Mouse (Mus musculus) brain, embryonic 18.5 days (tissue): ENCODE measurements at regions not wholly inside any gene's neighbourhood (a gene's known extent, or its start where the extent isn't known, plus 50 kb on each side); places are given as distances from the start of the nearest gene placed in this dataset.
"Not testable (repeated sequence)": the region's sequence is repeated elsewhere in the genome, so short reads cannot be mapped to it uniquely, and the experiment has no call there.

Experiments used
- DNase-seq: peaks from one replicate; pipeline ENCODE4 v3.0.0-alpha.2; 2012; ENCODE audit warnings: low read depth, low spot score

DNA sequence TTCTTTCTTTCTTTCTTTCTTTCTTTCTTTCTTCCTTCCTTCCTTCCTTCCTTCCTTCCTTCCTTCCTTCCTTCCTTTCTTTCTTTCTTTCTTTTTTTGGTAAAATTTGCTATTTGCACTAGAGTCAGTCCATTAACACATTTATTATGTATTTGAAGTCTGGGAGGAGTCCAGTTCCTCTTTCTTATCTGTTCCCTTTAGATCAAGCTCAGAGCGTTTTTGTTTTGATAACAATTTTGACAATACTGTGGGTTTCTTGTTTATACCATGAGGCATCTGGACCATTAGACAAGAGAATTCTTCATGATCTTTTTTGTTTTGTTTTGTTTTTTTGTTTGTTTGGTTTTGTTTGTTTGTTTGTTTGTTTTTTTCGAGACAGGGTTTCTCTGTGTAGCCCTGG is 52.3 kb upstream of the Cttnbp2 start:
- not testable (repeated sequence) for DNase-seq

DNA sequence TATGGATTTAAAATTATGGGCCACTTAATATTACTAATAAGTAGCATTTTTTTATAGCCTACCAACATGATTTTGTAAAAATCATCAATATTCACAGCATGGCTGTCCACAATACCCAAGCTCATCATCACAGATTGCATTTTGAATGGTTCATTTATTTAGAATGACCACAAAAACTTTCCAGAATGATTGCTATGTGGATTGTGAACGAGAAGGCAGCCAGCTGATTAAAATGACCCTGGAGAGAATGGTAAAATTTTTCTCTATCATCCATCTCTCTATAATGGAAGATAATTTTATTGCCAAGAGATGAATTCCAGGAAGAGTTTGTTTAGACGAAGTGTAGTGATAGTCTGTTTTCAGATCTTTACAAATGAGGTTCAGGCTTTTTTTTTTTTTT is 54.6 kb upstream of the Cttnbp2 start:
- DNase-seq = no peak

DNA sequence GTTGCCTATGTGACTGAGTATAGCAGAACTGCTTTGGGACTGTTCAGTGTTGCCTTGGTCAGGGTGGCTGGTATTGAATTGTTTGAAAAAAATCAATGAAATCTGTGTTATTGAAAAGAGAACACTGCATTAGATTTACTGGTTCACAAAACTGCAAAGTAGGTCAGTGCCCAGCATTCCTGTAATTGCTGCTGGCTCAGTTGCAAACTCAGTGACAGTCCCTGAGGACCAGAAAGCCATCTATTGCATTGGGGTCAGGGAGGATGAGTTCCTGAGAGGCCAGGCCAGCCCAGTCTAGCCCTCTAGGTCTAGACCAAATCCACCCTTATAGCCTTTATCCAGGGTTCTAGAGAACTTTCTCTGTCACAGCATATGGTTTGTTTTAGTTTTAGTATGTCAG is 63.9 kb upstream of the Cttnbp2 start:
- no peak for DNase-seq

DNA sequence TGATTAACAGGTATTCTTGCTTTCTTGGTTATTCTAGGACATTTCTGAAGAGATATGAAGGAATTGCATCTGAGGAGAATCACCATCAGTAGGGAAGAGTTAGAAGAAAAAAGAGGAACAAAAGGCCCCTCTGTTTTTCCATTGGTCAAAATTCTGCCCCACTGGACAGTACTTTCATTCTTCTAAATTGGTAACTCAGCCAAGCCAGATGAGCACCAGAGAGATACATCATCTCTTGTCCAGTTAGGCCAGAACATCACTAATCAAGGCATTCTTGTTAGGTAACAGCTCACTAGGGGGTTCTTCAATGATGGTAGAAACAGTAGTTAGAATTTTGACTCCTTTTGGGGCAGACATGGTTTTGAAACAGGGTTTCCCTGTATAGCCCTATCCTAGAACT is 74.8 kb upstream of the Cttnbp2 start:
- DNase-seq = no peak

DNA sequence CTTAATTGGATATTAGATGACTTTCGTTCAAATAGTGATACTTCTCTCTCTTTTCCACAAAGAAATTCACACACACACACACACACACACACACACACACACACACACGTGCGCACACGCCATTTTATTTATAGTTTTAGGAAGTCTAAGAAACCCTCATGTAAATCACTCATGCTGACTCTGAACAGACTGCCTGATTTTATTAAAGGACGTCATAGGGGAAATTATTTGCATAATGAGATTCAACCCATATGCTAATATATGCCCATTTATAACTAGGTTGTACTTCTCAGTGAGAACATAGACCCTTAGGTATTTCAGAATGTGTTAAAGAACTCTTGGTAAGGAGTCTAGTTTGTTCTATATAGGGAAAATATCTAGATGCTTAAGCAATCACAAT is 82.0 kb upstream of the Cttnbp2 start:
- DNase-seq = no peak

DNA sequence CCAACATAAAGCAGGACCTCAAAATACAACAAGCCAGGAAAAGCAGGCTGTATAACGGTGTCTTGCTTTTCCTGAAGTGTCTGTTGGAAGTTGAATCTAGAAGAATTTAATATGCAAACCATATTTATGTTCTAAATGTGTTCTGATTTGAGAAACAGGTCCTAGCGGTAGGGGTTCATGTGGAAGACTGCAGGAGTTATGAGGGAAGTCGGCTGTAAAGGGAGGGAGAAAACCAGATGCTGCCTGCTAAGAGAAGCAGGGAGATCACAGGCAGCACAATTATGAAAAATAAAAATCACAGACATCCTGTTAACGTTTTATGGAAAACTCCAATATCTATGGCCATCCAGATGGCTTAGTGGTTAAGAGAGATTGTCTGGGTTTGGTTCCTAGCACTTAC is 85.0 kb upstream of the Cttnbp2 start:
- no peak for DNase-seq

DNA sequence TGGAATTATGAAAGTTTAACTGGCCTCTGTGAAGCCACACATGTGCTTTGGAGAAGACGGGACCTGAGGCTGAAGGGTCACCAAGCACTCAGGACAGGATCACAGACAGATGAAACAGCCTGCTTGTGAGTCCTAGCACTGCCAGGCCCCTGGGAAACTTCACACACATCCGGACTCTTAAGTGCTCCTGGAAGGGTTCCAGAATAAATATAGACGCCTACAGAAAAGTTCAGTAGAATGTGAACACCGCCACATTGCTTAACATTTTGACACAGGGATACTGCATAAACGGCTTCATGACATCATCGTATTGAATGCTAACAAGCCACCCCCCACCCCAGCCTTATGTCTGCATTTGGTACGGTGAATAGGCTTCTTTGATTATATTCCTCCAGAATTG is 87.3 kb upstream of the Cttnbp2 start:
- DNase-seq = no peak

DNA sequence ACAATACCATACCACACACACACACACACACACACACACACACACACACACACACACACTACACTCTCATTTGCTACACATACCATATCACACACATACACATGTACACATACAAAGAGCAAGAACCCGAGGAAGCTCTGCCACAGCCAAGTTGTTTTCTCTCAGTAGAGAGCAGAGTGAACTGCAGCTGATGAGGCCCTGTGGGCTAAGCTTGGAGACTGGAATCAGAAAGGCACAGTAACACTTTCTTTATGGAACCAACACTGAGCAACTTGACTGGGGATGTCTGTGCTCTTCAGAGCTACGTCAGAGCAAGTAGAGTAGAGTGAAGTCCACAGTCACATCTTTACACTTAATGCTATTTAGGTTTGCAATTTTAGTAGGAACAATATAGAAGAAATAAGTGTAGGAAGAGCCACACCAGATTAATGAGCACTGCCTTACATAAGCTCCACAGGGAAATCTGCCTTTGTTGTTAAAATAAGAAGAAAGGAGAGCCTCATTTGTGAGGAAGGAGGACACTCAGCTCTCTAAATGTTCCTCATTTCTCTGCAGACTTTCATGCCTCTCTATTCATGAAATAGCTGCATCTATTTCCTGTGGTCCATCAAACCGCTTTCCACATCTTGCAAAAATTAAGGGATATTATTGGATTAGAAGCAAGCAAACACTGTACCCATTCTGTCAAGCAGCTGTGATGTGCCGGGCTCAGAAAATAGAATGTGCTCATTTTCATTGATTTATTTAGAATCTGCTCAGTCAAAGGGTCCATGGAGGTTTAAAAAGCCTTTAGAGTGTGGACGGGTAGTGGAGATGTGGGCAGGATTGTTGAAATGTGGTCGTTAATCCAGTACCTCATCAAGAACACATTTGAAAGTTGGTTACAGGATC is 107.0 kb upstream of the Cttnbp2 start:
- DNase-seq = no peak

DNA sequence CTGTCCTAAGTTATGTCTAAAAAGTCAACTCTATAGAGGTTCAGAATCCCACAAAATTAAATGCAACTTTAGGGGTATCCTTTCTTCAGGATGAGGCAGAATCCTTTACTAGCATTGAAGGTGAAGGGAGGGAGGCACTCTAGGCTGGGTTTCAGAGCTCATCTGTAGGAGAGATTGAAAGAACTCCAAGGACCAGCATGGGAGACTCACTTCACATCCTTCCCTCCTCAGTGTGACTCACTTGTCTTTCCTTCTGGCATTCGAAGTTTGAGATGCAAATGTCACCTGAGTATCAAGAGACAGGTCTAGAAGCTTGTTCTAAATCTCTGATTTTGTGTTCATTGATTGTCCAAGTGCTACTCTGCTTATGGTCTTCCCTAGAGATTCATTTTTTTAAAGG is 113.9 kb upstream of the Cttnbp2 start:
- DNase-seq = no peak

DNA sequence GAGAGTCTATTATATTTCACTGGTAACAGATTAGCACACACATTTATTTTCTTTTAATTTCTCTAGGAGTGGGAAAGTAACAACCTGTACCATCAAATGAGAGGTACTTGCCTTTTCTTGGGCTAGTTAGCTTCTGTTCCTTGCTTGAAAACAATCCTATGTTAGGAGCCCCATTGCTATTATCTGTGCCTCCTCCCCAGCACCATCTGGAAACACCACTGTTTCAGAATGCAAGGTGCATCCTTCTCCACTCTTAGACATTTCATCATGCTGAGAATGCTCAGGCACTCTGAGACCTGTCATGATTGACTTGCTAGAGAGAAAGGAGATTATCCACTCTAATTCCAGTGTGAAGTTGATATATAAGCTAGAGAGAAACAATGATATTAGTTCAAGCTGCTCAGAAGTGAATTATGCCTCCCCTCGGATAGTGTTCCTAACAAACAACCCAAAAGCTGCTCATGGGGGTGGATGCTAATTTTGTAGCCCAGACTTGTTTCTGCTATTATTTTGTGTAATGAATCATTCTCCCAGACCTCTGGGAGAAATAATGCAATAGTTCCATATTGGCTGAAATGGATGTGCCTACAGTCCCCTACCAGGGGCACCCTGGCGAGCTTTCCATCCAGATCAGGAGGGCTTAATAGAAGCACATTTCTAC is 119.0 kb upstream of the Cttnbp2 start:
- DNase-seq = no peak

DNA sequence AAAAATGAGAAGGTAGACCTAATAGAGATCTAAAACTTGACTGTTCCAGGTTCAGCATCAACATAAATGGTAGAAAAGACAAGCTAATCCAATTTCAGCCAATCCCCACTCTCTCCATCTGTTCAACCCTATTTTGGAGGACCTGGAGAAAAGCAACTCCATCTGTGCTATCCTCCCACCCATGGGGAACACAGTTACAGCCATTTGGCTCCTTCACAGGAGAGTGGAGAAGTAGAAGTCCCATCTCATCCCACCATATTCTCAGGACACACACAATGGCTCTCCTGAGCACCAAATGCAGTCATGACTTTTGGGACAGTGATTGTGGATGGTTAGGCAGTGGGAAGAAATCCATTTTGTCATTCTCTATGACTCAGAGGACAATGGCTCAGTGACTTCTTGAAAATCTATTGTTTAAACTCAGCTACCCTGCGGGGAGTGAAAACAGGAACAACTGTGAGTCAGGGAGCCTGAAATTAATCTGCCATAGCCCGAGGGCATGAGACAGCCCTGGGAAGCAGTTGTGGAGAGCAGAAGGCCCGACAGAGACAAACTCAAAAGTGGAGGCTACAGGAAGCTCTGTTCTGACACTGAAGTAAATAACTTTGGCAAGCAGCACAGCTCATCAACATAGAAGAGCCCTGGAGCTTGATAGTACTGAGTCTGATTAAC is 125.2 kb upstream of the Cttnbp2 start:
- no peak for DNase-seq

DNA sequence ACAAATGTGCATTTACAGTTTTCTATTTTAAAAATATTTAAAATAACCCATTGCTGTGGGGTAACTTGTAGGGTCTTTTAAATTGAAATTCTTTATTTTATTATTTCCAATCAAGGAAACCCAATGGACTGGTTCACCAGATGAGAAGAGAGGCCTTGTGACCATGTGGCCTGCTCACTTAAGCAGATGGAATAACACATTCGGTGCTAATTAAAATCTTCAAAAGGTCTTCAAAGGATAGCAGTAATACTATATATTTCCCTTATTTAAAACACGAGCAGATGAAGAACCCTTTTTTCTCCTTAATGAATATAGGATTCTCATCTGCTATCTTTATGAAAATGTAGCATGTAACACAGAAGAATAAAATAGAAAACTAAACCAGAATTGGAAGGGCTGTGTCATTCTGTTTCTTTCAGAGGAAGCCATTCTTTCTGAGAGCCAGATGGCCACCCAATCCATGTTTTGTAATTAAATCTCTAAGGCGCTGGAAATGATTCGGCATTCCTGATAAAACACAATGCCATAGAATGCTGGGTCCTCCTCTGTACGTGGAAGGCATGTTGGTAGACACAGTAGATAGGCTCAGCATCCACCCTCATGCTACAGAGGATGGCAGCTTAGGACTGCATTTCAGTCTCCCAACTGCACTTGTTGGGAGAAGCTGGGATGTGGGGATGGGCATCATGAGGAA is 134.4 kb upstream of the Cttnbp2 start:
- DNase-seq = peak; percentile 60

DNA sequence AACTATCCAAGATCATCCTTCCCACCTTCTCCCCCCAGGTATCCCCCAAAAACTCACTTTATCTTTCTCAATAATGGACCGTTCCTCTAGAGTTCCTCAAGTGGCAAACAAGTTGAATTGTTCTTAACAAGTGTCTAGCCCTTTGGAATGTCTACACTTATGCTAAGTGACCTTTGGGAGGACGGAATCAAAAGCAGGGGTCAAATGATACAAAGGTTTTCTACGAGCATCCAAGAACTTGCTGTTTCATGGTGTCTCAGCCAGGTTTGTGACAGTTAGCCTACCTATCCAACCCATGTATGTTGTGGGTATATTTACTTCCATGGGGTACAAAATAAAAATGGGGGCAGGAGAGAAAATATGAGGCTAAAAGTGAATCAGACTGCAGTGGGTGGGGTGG is 136.7 kb upstream of the Cttnbp2 start:
- DNase-seq = no peak

DNA sequence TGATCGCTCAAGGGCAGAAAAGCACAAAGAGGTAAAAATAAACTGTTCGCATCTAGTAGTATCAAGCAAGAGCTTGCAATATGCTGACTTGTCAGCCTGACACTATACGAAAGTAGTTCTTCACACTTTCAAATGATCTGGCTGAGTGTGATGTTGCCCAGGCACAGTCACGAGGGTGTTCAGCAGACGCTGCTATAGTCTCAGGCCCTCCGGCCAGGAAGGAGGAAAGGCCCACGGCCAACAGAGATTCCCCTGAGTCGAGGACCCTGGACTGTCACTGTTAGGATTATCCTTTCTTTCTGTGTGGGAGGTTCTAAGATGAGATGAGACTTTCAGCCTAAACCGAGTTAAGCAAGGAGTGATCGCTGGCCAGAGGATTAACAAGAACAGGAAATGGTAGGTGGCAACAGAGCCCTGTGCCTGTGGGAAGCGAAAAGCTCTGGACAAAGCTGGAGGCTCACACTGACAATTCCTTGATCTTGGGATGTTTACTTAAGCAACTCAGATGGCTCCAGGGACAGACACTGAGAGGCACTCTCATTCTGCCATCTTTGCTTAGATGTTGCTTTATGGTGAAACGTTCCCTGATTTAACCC is 137.5 kb upstream of the Cttnbp2 start:
- DNase-seq = no peak

DNA sequence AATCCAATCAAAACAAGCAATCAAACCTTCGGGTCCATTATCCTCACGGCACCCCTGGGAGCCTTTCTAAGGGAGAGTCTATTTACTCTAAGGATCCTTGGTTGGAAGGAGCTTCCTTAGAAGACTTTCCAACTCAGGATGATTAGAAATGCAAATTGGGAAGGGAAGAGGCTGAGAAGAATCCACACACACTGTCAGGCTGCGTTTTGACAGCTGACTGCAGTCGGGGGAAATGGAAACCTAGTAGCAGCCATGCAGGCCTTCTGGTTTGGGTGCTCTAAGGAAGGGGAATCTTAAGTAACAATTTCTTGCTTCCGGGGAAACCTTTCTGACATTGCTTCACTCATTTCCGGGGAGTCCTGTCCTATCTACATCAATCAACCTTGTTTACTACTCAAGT is 139.6 kb upstream of the Cttnbp2 start:
- DNase-seq = no peak

DNA sequence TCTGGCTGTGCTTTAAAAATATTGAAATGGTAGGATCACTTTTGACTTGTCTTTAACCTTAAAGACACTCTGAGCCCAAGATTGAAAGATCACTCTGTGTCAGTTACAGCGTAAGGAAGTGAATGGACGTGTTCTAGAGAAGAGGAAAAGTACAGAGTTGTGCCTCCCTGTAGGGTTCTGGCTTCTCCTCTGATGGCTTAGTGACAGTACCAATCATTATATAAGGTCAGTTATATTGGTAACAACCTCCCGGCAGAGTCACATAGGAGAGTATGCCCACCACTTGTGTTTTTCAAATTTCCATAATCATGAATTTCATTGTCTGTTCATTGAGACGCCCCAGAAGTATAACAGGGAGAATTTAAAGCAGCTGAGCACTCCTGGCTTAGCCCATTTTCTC is 141.6 kb upstream of the Cttnbp2 start:
- DNase-seq = no peak

DNA sequence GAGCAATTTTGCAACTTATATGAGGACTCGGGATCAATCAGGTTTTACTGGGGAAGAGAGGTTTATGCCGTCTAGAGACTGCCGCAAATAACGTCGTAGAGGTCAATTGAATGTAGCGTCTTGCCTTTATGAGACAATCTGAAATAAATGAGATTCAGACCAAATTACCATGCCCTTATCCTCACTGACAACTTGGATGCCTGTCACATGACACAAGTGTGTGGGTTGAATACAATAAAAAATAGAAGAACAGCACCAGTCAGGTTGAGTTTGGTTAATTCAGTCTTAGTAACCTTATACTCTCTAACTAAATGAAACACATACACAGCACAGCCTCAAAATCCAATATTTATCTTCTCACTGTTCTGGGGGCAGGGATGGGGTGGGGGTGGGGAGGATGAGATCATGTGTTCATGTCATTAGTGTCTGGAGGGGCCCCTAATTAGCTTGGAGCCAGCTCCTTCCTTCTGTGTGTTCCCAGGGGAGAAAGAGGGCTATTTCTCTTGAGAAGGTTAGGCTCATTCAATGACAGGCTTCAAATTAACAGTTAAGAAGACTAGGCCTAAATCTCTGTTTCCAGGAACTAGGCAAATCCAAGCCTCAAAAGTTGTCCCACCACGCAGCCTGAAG is 142.2 kb upstream of the Cttnbp2 start:
- no peak for DNase-seq

DNA sequence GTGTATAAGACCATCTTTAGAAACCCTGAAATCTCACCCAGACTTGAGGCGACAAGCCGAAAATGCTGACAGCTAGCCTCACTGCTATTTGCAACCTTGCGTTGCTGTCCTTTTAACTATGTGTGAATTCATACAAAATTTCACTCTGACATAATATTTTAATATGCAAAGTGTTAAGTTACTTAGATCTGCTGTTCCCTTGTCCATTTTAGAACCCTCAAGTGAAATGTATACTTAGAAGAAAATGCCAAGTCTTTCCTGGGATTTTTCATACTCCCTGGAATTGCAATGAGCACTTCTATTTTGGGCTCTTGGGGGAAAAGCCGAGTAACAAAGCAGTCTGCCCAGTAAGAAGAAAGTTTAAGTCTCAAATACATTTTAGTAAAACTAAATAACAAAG is 150.0 kb upstream of the Cttnbp2 start:
- DNase-seq = no peak

DNA sequence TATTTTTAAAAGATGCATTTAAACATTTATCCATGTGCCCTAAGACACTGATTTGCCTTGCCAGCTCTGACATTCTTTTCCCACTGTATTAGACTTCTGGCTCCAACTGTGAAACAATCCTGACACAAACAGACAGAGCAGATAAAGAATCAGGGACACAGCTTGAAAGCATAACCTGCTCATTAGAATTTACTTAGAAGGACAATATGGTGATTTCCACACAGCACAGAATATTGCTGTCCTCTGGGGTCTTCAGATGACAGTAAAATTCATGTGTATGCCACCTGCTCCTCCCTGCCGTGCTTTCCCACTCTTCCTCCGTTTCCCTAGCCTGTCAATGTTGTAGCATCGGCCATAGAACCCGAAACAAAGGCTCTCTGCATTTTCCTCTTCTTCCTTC is 151.3 kb upstream of the Cttnbp2 start:
- no peak for DNase-seq

DNA sequence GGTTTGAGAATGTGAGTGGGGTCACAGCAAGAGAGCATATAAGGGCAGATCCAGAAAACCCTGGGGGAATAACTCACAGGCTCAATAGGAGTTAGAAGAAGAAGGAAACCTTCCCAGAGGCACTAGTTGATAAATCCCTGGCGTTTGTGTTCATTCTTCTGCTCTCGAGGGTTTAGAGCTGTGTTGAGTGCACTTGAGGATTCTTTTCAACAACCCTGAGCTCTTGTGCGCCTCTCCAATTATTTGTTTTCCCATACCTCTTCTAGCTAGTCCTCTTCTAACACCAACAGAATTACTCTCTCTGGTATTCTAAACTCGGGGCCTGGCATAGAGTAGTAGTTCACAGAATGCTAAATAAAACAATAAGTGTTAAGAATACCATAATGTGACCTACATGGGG is 151.9 kb upstream of the Cttnbp2 start:
- DNase-seq = no peak

DNA sequence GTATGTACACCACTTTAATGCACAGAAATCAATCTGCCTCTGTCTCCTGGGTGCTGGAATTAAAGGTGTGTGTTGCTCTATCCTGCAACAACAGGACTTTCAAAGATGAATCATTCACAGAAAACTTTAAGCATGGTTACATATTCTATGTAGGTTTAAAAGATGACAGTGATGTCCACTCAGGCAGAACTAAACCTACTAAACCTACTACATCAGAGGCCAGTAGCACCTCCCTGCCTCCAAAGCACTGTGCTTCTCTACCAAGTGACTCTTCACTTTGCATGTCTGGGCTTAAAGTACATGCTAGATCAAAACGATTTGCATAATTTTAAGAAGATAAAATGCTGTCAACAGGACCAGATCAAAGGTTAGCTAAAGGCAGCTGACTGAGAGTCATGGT is 156.0 kb upstream of the Cttnbp2 start:
- DNase-seq = no peak
